Mouse (Mus musculus) embryonic facial prominence, embryonic 11.5 days (tissue): ENCODE results near the gene Samd4b. TPM values are rescaled to one million over a fixed set of nuclear protein-coding genes. Genes with fewer than 3 reads are reported as not detected.

Experiments
- ATAC-seq: fragments of 200-750 bp; cut with Nextera tagmentation; replicated peaks from 2 replicates; pipeline ENCODE4 v1.8.0; 2017; ENCODE audit warnings: low read depth; ENCODE audit not compliant: insufficient number of reproducible peaks, low FRiP score, low TSS enrichment
- DNase-seq: peaks from one replicate; pipeline ENCODE4 v3.0.0-alpha.2; 2015; ENCODE audit warnings: low spot score
- H3K27ac ChIP-seq: fragments of 300-500 bp; sonication (generic); replicated peaks from 2 replicates; pipeline ENCODE4 v1.5.1; 2014; ENCODE audit warnings: mild to moderate bottlenecking, low read depth, low read length, control low read depth
- H3K27me3 ChIP-seq: fragments of 300-500 bp; sonication (generic); 2 replicates; pipeline ENCODE4 v1.6.1; 2014; ENCODE audit warnings: mild to moderate bottlenecking, low read length, moderate library complexity, mixed read lengths; ENCODE audit not compliant: control insufficient read depth, insufficient read depth
- H3K36me3 ChIP-seq: fragments of 300-500 bp; sonication (generic); replicated peaks from 2 replicates; pipeline ENCODE4 v1.6.1; 2014; ENCODE audit warnings: low read depth, mild to moderate bottlenecking, low read length, moderate library complexity, mixed read lengths; ENCODE audit not compliant: control insufficient read depth, insufficient read depth
- H3K4me1 ChIP-seq: fragments of 300-500 bp; sonication (generic); 2 replicates; pipeline ENCODE4 v1.6.1; 2014; ENCODE audit warnings: low read length, mixed read lengths; ENCODE audit not compliant: control insufficient read depth, insufficient read depth
- H3K4me2 ChIP-seq: fragments of 300-500 bp; sonication (generic); 2 replicates; pipeline ENCODE4 v1.6.1; 2014; ENCODE audit warnings: low read depth, mild to moderate bottlenecking, control low read depth, low read length, moderate library complexity
- H3K4me3 ChIP-seq: fragments of 300-500 bp; sonication (generic); 2 replicates; pipeline ENCODE4 v1.5.1; 2014; ENCODE audit warnings: low read depth, low read length, control low read depth
- H3K9ac ChIP-seq: fragments of 300-500 bp; sonication (generic); replicated peaks from 2 replicates; pipeline ENCODE4 v1.6.1; 2014; ENCODE audit warnings: mild to moderate bottlenecking, control low read depth, low read length
- H3K9me3 ChIP-seq: fragments of 300-500 bp; sonication (generic); replicated peaks from 2 replicates; pipeline ENCODE4 v1.6.1; 2016; ENCODE audit warnings: mild to moderate bottlenecking, low read length, inconsistent platforms, mixed read lengths; ENCODE audit not compliant: control insufficient read depth
- WGBS: fragments of 180-500 bp; shearing (Covaris S2); extraction: QIAGEN DNeasy Blood & Tissue Kit; methylation state at CpG from one replicate; pipeline ENCODE4 v1.1.7; 2014; 5-methylcytosine and 5-hydroxymethylcytosine counted together
- polyA plus RNA-seq: library from polyadenylated mRNA; unstranded; fragments of >200 nt; fragmentation: Nextera tagmentation; extraction: Ambion mirVana; gene quantifications from 2 replicates; pipeline ENCODE4 v1.2.1, GENCODE M21; 2014

Samd4b gene
- polyA plus RNA-seq, 1 experiment from 2014 or later = 29.4 TPM

DNA sequence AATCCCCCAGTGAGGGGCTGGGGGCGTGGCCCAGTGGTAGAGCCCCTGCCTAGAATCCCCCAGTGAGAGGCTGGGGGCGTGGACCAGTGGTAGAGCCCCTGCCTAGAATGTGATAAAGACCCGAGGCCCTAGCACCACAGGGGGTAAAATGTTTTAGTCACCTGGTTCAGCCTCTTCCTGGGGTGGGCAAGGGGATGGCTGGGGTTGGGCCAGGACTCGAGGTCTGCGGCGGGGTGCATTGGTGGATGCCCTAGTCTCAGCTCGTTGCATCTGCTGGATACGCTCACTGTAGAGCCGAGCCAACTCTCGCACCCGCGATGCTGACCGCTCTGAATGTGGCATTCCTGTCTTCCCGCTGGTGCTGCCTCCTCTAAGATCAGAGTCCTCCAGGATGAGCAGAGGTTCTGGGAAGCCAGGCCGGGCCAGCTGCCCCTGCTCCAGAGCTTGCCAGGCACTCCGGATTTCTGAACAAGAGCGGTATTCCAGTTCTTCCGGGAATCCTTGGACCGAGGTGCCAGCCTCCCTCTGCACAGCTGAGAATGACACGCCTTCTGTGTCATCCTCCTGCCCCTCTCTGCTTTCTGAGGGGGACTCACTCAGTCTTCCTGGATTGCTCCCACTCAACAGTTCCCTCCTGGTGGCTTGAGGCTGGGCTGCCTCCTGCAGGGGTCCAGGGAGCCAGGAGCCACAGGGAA is 236.2 kb downstream of the Samd4b start:
- DNase-seq = no peak
- peaks cover 39% of the 10 kb centered on the region for H3K36me3 ChIP-seq
- peaks cover 5% of the 10 kb centered on the region for H3K4me1 ChIP-seq
- H3K27ac ChIP-seq = no peak overlapping the region
- H3K4me3 ChIP-seq = no peak overlapping the region
- WGBS = 95% methylated on average over 20 of the region's 20 CpGs
- no peak for ATAC-seq
- H3K9ac ChIP-seq = no peak overlapping the region
- no peaks in the 10 kb centered on the region for H3K9me3 ChIP-seq
- H3K4me2 ChIP-seq = no peak overlapping the region
- H3K27me3 ChIP-seq = no peaks in the 10 kb centered on the region

DNA sequence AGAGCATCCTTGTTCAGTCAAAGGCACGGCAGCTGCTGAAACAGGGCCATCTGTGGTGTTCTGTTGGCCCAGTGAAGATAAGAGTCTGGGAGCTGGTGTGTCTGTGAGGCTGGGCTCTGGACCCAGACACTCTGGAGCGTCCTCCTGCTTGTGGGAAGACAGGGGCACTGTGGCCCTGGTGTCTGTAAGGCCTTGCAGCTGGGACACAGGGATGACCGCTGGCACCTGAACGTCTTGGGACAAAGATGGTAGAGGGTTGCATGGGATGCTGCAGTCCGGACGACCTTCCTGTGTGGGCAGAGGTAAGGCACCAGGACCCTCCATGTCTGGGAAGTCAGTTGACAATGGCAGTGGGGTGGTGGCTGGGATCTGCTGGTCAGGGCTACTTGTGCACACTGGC is 237.7 kb downstream of the Samd4b start:
- Histone ChIP-seq H3K9me3 (no peaks in the 10 kb centered on the region), H3K4me2 (no peak overlapping the region), H3K9ac (no peak overlapping the region), H3K27ac (no peak overlapping the region), H3K36me3 (peaks cover 39% of the 10 kb centered on the region), H3K4me3 (no peak overlapping the region), H3K4me1 (peaks cover 5% of the 10 kb centered on the region), H3K27me3 (no peaks in the 10 kb centered on the region)
- WGBS = 92% methylated on average over 6 of the region's 6 CpGs
- no peak for ATAC-seq
- no peak for DNase-seq

DNA sequence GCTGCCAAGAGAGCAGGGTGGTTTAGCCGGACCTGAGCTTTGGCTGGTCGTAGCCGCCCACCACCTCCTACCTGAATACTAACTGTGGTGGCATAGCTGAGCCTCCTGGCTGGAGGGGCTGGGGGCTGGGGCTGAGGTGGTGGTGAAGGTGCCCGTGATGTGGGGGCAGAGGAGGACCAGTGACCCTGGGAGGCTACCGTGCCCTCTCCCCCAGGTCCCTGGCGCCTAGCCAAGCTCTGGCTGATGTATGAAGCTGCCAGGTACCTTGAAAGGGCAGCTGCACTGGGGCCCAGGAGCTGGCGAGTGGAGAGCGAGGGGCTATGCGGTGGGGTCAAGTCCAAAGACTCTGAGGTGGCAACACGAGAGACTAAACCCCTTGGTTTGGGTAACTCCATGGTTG is 238.1 kb downstream of the Samd4b start:
- WGBS = 96% methylated on average over 10 of the region's 10 CpGs
- DNase-seq = no peak
- no peaks in the 10 kb centered on the region for H3K9me3 ChIP-seq
- peaks cover 5% of the 10 kb centered on the region for H3K4me1 ChIP-seq
- H3K4me3 ChIP-seq = no peak overlapping the region
- H3K9ac ChIP-seq = no peak overlapping the region
- H3K27me3 ChIP-seq = no peaks in the 10 kb centered on the region
- peaks cover 36% of the 10 kb centered on the region for H3K36me3 ChIP-seq
- no peak overlapping the region for H3K4me2 ChIP-seq
- ATAC-seq = no peak
- no peak overlapping the region for H3K27ac ChIP-seq

DNA sequence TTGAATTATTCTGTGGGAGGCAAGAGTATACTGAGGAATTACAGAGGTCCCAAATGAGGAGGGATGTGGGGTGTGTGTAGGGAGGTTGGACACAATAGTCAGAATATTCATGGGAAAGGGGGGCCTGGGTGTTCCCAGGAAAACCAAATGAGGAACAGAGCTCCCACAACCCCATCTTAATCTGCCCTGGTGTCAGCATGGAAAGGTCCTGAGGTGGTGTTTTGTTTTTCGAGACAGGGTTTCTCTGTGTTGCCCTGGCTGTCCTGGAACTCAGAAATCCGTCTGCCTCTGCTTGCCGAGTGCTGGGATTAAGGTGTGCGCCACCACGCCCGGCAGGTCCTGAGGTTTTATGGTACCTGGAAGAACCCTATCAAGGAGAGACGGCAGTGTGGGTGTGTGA is 239.5 kb downstream of the Samd4b start:
- no peak overlapping the region for H3K9ac ChIP-seq
- H3K4me2 ChIP-seq = no peak overlapping the region
- peaks cover 5% of the 10 kb centered on the region for H3K4me1 ChIP-seq
- ATAC-seq (no peak), DNase-seq (no peak)
- peaks cover 39% of the 10 kb centered on the region for H3K36me3 ChIP-seq
- H3K27ac ChIP-seq = 0 out of 2 replicates have a peak overlapping the region, but pooled peaks have one; percentile 13
- no peak overlapping the region for H3K4me3 ChIP-seq
- no peaks in the 10 kb centered on the region for H3K9me3 ChIP-seq
- WGBS = 64% methylated on average over 7 of the region's 7 CpGs
- H3K27me3 ChIP-seq = no peaks in the 10 kb centered on the region

DNA sequence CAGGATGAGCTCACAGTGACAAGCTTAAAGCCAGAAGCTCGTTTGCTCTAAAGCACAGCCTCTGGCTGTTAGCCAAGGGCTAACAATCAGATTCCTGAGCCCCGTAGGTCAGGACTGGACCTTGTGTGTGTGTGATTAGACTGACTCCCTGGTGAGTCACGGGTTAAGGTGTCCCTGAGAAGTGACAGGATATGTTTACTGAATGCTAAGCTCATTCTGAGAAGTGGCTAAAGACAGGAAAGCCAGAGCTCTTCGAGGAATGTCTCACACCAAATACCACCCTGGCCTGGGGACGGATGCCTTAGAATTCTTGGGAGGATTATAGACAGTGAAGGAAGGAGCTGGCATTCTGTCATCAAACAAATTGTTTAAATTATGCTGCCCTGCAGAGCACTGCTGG is 240.0 kb downstream of the Samd4b start:
- Histone ChIP-seq H3K4me3 (no peak overlapping the region), H3K9ac (no peak overlapping the region), H3K9me3 (no peaks in the 10 kb centered on the region), H3K36me3 (peaks cover 43% of the 10 kb centered on the region), H3K27me3 (no peaks in the 10 kb centered on the region), H3K4me1 (peaks cover 5% of the 10 kb centered on the region), H3K27ac (0 out of 2 replicates have a peak overlapping the region, but pooled peaks have one; percentile 20), H3K4me2 (no peak overlapping the region)
- 5% methylated on average over 5 of the region's 5 CpGs for WGBS
- no peak for DNase-seq
- no peak for ATAC-seq

DNA sequence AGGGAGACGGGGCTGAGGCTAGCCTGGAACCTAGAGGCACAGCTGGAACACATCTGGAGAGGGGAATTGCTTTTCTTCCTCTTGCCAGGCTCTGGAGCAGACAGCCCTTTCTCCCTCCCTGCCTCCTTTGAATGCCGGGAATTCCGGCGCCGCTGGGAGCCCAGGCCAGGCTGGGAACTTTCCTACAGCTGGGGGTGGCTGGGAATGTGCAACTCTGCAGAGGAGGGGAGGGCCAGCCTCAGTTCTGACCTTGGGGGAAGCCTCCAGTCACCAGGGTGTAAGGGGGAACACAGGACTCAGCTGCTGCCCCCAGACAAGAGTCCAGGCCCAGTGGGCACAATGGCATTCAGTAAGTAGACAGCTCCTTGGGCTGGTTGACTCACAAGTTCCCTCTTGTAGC is 241.0 kb downstream of the Samd4b start:
- WGBS = 6% methylated on average over 5 of the region's 5 CpGs
- H3K4me2 ChIP-seq = no peak overlapping the region; the same call in 1 of the 2 replicates
- peak; percentile 71 for DNase-seq
- H3K4me1 ChIP-seq = peaks cover 5% of the 10 kb centered on the region
- no peak overlapping the region for H3K27ac ChIP-seq
- H3K4me3 ChIP-seq = no peak overlapping the region
- no peaks in the 10 kb centered on the region for H3K9me3 ChIP-seq
- no peaks in the 10 kb centered on the region for H3K27me3 ChIP-seq
- 0 out of 2 replicates have a peak overlapping the region, but pooled peaks have one; percentile 22 for H3K9ac ChIP-seq
- peak; percentile 46; the same call in 1 of the 2 replicates for ATAC-seq
- peaks cover 35% of the 10 kb centered on the region for H3K36me3 ChIP-seq

DNA sequence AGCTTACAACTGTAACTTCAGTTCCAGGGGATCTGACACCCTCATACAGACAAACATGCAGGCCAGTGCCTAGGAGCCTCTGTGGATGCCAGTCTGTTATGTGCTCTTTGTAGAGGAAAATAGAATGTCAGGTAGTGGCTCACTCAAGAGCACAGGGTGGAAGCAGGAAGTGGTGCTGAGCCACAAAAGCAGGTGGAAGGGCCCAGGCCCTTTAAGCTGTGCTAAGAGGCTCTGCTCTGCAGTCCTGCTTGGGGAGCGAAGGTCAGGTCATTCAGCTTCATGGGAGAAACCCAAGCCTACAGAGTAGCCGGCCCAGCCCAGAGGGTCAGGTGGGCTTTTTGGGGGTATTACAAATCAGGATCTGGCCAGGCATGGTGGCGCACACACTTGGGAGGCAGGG is 242.7 kb downstream of the Samd4b start:
- DNase-seq (no peak), ATAC-seq (no peak)
- Histone ChIP-seq H3K27ac (no peak overlapping the region), H3K4me2 (no peak overlapping the region), H3K9ac (no peak overlapping the region), H3K4me1 (peaks cover 5% of the 10 kb centered on the region), H3K9me3 (no peaks in the 10 kb centered on the region), H3K27me3 (no peaks in the 10 kb centered on the region), H3K4me3 (no peak overlapping the region), H3K36me3 (peaks cover 21% of the 10 kb centered on the region)
- WGBS = 90% methylated on average over 3 of the region's 3 CpGs

DNA sequence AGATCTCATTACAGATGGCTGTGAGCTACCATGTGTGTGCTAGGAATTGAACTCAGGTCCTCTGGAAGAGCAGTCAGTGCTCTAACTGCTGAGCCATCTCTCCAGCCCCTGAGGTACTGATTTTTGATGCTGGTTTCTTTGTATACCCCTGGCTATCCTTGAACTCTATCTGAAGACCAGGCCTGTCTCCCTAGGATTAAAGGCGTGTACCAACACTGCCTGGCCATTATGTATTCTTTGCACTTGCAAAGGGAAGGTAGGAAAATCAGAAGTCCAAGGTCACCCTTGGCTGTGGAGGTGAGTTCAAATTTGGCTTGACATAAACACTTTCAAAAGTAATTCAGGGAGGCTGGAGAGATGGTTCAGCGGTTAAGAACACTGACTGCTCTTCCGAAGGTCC is 243.3 kb downstream of the Samd4b start:
- H3K9ac ChIP-seq = no peak overlapping the region
- H3K4me3 ChIP-seq = no peak overlapping the region
- no peaks in the 10 kb centered on the region for H3K9me3 ChIP-seq
- H3K27me3 ChIP-seq = no peaks in the 10 kb centered on the region
- H3K4me1 ChIP-seq = peaks cover 5% of the 10 kb centered on the region
- no peak overlapping the region for H3K4me2 ChIP-seq
- peaks cover 15% of the 10 kb centered on the region for H3K36me3 ChIP-seq
- no peak overlapping the region for H3K27ac ChIP-seq
- ATAC-seq (no peak), DNase-seq (no peak)
- 91% methylated on average over 3 of the region's 3 CpGs for WGBS
